Mouse (Mus musculus) limb, embryonic 11.5 days (tissue): Measurements from ENCODE around the gene Arhgdib. TPM values are rescaled to one million over a fixed set of nuclear protein-coding genes. Genes with fewer than 3 reads are reported as not detected.

ENCODE experiments used
- ATAC-seq: fragments of 200-750 bp; cut with Nextera tagmentation; 2 replicates; pipeline ENCODE4 v1.8.0; 2017; ENCODE audit warnings: low read depth; ENCODE audit not compliant: insufficient number of reproducible peaks, low FRiP score, low TSS enrichment
- DNase-seq: peaks from one replicate; pipeline ENCODE4 v3.0.0-alpha.2; 2015; ENCODE audit warnings: low spot score
- H3K27ac ChIP-seq: fragments of 300-500 bp; sonication (generic); replicated peaks from 2 replicates; pipeline ENCODE4 v1.5.1; 2014; ENCODE audit warnings: low read depth, mild to moderate bottlenecking, low read length
- H3K27me3 ChIP-seq: fragments of 300-500 bp; sonication (generic); 2 replicates; pipeline ENCODE4 v1.6.1; 2014; ENCODE audit warnings: mild to moderate bottlenecking, low read length, mixed read lengths; ENCODE audit not compliant: control insufficient read depth, insufficient read depth
- H3K36me3 ChIP-seq: fragments of 300-500 bp; sonication (generic); 2 replicates; pipeline ENCODE4 v1.6.1; 2014; ENCODE audit warnings: mild to moderate bottlenecking, low read length, moderate library complexity, mixed read lengths; ENCODE audit not compliant: control insufficient read depth, insufficient read depth
- H3K4me1 ChIP-seq: fragments of 300-500 bp; sonication (generic); 2 replicates; pipeline ENCODE4 v1.6.1; 2014; ENCODE audit warnings: low read length, mixed read lengths; ENCODE audit not compliant: control insufficient read depth, insufficient read depth
- H3K4me2 ChIP-seq: fragments of 300-500 bp; sonication (generic); 2 replicates; pipeline ENCODE4 v1.6.1; 2014; ENCODE audit warnings: low read depth, mild to moderate bottlenecking, moderate library complexity; ENCODE audit not compliant: severe bottlenecking
- H3K4me3 ChIP-seq: fragments of 300-500 bp; sonication (generic); 2 replicates; pipeline ENCODE4 v1.5.1; 2014; ENCODE audit warnings: low read depth, low read length
- H3K9ac ChIP-seq: fragments of 300-500 bp; sonication (generic); 2 replicates; pipeline ENCODE4 v1.6.1; 2014; ENCODE audit warnings: mild to moderate bottlenecking, low read length
- H3K9me3 ChIP-seq: fragments of 300-500 bp; sonication (generic); 2 replicates; pipeline ENCODE4 v1.6.1; 2016; ENCODE audit warnings: low read length; ENCODE audit not compliant: control insufficient read depth
- WGBS: fragments of 180-500 bp; shearing (Covaris S2); extraction: QIAGEN DNeasy Blood & Tissue Kit; methylation state at CpG from one replicate; pipeline ENCODE4 v1.1.7; 2014; 5-methylcytosine and 5-hydroxymethylcytosine counted together
- polyA plus RNA-seq: library from polyadenylated mRNA; unstranded; fragments of >200 nt; fragmentation: Nextera tagmentation; extraction: Ambion mirVana; gene quantifications from 2 replicates; pipeline ENCODE4 v1.2.1, GENCODE M21; 2014

Arhgdib gene
- polyA plus RNA-seq, 1 experiment from 2014 or later = 44.8 TPM

- no peaks in the 10 kb centered on the region for H3K27me3 ChIP-seq
- no peaks in the 10 kb centered on the region for H3K9me3 ChIP-seq
- H3K9ac ChIP-seq = no peak overlapping the region
- H3K36me3 ChIP-seq = no peaks in the 10 kb centered on the region
- no peak overlapping the region for H3K4me2 ChIP-seq
- peaks cover 6% of the 10 kb centered on the region for H3K4me1 ChIP-seq
- 83% methylated on average over 9 of the region's 9 CpGs for WGBS
- ATAC-seq (no peak), DNase-seq (no peak)
- no peak overlapping the region for H3K4me3 ChIP-seq
- no peak overlapping the region for H3K27ac ChIP-seq
Observed at GRCm38 (mm10) chr6:136910247-136910890, 31.3 kb downstream of the Arhgdib start.

- no peak for ATAC-seq
- H3K4me1 ChIP-seq = no peaks in the 10 kb centered on the region
Observed at GRCm38 (mm10) chr6:136906937-136907293, 34.8 kb downstream of the Arhgdib start.

GRCm38 (mm10) chr6:136906283-136906936, 35.3 kb downstream of the Arhgdib start:
- DNase-seq (no peak), ATAC-seq (no peak)
- no peak overlapping the region for H3K27ac ChIP-seq
- H3K27me3 ChIP-seq = no peaks in the 10 kb centered on the region
- no peak overlapping the region for H3K9ac ChIP-seq
- H3K36me3 ChIP-seq = no peaks in the 10 kb centered on the region
- no peaks in the 10 kb centered on the region for H3K9me3 ChIP-seq
- no peak overlapping the region for H3K4me2 ChIP-seq
- H3K4me1 ChIP-seq = no peaks in the 10 kb centered on the region
- WGBS = 86% methylated on average over 19 of the region's 19 CpGs
- no peak overlapping the region for H3K4me3 ChIP-seq

More at GRCm38 (mm10) chr6:136906937-136907293, 34.8 kb downstream of the Arhgdib start:
- no peak overlapping the region for H3K9ac ChIP-seq
- DNase-seq = no peak
- H3K27ac ChIP-seq = no peak overlapping the region
- no peaks in the 10 kb centered on the region for H3K36me3 ChIP-seq
- no peak overlapping the region for H3K4me2 ChIP-seq
- H3K9me3 ChIP-seq = no peaks in the 10 kb centered on the region
- H3K27me3 ChIP-seq = no peaks in the 10 kb centered on the region
- 86% methylated on average over 10 of the region's 10 CpGs for WGBS
- H3K4me3 ChIP-seq = no peak overlapping the region

- H3K4me1 ChIP-seq = no peaks in the 10 kb centered on the region
- ATAC-seq (no peak), DNase-seq (no peak)
- H3K9me3 ChIP-seq = no peaks in the 10 kb centered on the region
- no peak overlapping the region for H3K9ac ChIP-seq
- WGBS = 74% methylated on average over 8 of the region's 8 CpGs
- no peak overlapping the region for H3K4me2 ChIP-seq
- no peaks in the 10 kb centered on the region for H3K36me3 ChIP-seq
- H3K27ac ChIP-seq = no peak overlapping the region
- no peaks in the 10 kb centered on the region for H3K27me3 ChIP-seq
- H3K4me3 ChIP-seq = no peak overlapping the region
Observed at GRCm38 (mm10) chr6:136903885-136904470, 37.7 kb downstream of the Arhgdib start.

GRCm38 (mm10) chr6:136902527-136902926, 39.2 kb downstream of the Arhgdib start:
- 93% methylated on average over 9 of the region's 9 CpGs for WGBS
- Histone ChIP-seq H3K27ac (no peak overlapping the region), H3K4me3 (no peak overlapping the region), H3K27me3 (no peaks in the 10 kb centered on the region), H3K36me3 (no peaks in the 10 kb centered on the region), H3K4me1 (no peaks in the 10 kb centered on the region), H3K9me3 (no peaks in the 10 kb centered on the region), H3K9ac (no peak overlapping the region), H3K4me2 (no peak overlapping the region)
- ATAC-seq (no peak), DNase-seq (no peak)

GRCm38 (mm10) chr6:136901010-136901409, 40.7 kb downstream of the Arhgdib start:
- no peak overlapping the region for H3K9ac ChIP-seq
- no peak overlapping the region for H3K4me2 ChIP-seq
- no peak for DNase-seq
- no peak for ATAC-seq
- no peaks in the 10 kb centered on the region for H3K4me1 ChIP-seq
- no peak overlapping the region for H3K4me3 ChIP-seq
- no peak overlapping the region for H3K27ac ChIP-seq
- WGBS = 65% methylated on average over 2 of the region's 2 CpGs
- H3K27me3 ChIP-seq = no peaks in the 10 kb centered on the region
- no peaks in the 10 kb centered on the region for H3K36me3 ChIP-seq
- no peaks in the 10 kb centered on the region for H3K9me3 ChIP-seq

GRCm38 (mm10) chr6:136900369-136901009, 41.2 kb downstream of the Arhgdib start:
- no peaks in the 10 kb centered on the region for H3K27me3 ChIP-seq
- no peaks in the 10 kb centered on the region for H3K9me3 ChIP-seq
- H3K36me3 ChIP-seq = no peaks in the 10 kb centered on the region
- H3K4me2 ChIP-seq = no peak overlapping the region
- no peaks in the 10 kb centered on the region for H3K4me1 ChIP-seq
- H3K27ac ChIP-seq = no peak overlapping the region
- WGBS = 83% methylated on average over 4 of the region's 4 CpGs
- no peak overlapping the region for H3K9ac ChIP-seq
- H3K4me3 ChIP-seq = no peak overlapping the region
- ATAC-seq (no peak), DNase-seq (no peak)

GRCm38 (mm10) chr6:136898954-136899353, 42.7 kb downstream of the Arhgdib start:
- Histone ChIP-seq H3K4me1 (no peaks in the 10 kb centered on the region), H3K27ac (no peak overlapping the region), H3K4me2 (no peak overlapping the region), H3K4me3 (no peak overlapping the region), H3K27me3 (no peaks in the 10 kb centered on the region), H3K36me3 (no peaks in the 10 kb centered on the region), H3K9ac (no peak overlapping the region), H3K9me3 (no peaks in the 10 kb centered on the region)
- 80% methylated on average over 2 of the region's 2 CpGs for WGBS
- ATAC-seq (no peak), DNase-seq (no peak)
